Mouse (Mus musculus) kidney, postnatal 0 days (tissue): ENCODE data around the gene Gtf3c5. TPM values are rescaled to one million over a fixed set of nuclear protein-coding genes. Genes with fewer than 3 reads are reported as not detected.

Experiments
- ATAC-seq: fragments of 200-750 bp; cut with Nextera tagmentation; replicated peaks from 2 replicates; pipeline ENCODE4 v1.8.0; 2017; ENCODE audit warnings: low read depth, moderate number of reproducible peaks, moderate TSS enrichment, moderate library complexity; ENCODE audit not compliant: low FRiP score
- DNase-seq: peaks from one replicate; pipeline ENCODE4 v3.0.0-alpha.2; 2016; ENCODE audit warnings: low spot score
- H3K27ac ChIP-seq: fragments of 300-500 bp; sonication (generic); 2 replicates; pipeline ENCODE4 v1.5.1; 2014; ENCODE audit warnings: mild to moderate bottlenecking
- H3K27me3 ChIP-seq: fragments of 300-500 bp; sonication (generic); 2 replicates; pipeline ENCODE4 v1.6.1; 2014; ENCODE audit warnings: low read length, mixed read lengths; ENCODE audit not compliant: insufficient read depth
- H3K36me3 ChIP-seq: fragments of 300-500 bp; sonication (generic); 2 replicates; pipeline ENCODE4 v1.6.1; 2014; ENCODE audit warnings: low read length, mixed read lengths; ENCODE audit not compliant: insufficient read depth
- H3K4me1 ChIP-seq: fragments of 300-500 bp; sonication (generic); replicated peaks from 2 replicates; pipeline ENCODE4 v1.6.1; 2014; ENCODE audit warnings: antibody characterized with exemption, low read length, mixed read lengths; ENCODE audit not compliant: insufficient read depth
- H3K4me2 ChIP-seq: fragments of 300-500 bp; sonication (generic); 2 replicates; pipeline ENCODE4 v1.6.1; 2014; ENCODE audit warnings: mild to moderate bottlenecking, low read length, moderate library complexity, mixed read lengths
- H3K4me3 ChIP-seq: fragments of 300-500 bp; sonication (generic); replicated peaks from 2 replicates; pipeline ENCODE4 v1.5.1; 2014; ENCODE audit warnings: low read depth, low read length
- H3K9ac ChIP-seq: fragments of 300-500 bp; sonication (generic); 2 replicates; pipeline ENCODE4 v1.6.1; 2014; ENCODE audit warnings: low read depth, low read length
- H3K9me3 ChIP-seq: fragments of 300-500 bp; sonication (generic); replicated peaks from 2 replicates; pipeline ENCODE4 v1.6.1; 2016; ENCODE audit warnings: low read length, inconsistent platforms, mixed read lengths
- CTCF ChIP-seq: IDR thresholded peaks from 2 replicates; pipeline ENCODE4 v1.5.1; 2016; ENCODE audit warnings: antibody characterized with exemption, low read depth, mild to moderate bottlenecking, moderate library complexity
- WGBS: fragments of 180-500 bp; shearing (Covaris S2); extraction: QIAGEN DNeasy Blood & Tissue Kit; methylation state at CpG from one replicate; pipeline ENCODE4 v1.1.7; 2014; 5-methylcytosine and 5-hydroxymethylcytosine counted together
- polyA plus RNA-seq: library from polyadenylated mRNA; unstranded; fragments of >200 nt; fragmentation: Nextera tagmentation; extraction: Ambion mirVana; gene quantifications from 2 replicates; pipeline ENCODE4 v1.2.1, GENCODE M21; 2015

The Gtf3c5 gene
- polyA plus RNA-seq, 1 experiment from 2014 or later = 19.6 TPM

- no peak for TF ChIP-seq CTCF
- no peak overlapping the region for H3K4me3 ChIP-seq
- H3K4me2 ChIP-seq = 0 out of 2 replicates have a peak overlapping the region, but pooled peaks have one; percentile 75
- no peak overlapping the region for H3K27ac ChIP-seq
- ATAC-seq (no peak), DNase-seq (no peak)
- H3K27me3 ChIP-seq = no peaks in the 10 kb centered on the region
- no peaks in the 10 kb centered on the region for H3K9me3 ChIP-seq
- peaks cover 26% of the 10 kb centered on the region for H3K4me1 ChIP-seq
- H3K9ac ChIP-seq = no peak overlapping the region
- H3K36me3 ChIP-seq = no peaks in the 10 kb centered on the region
- WGBS = 34% methylated on average over 7 of the region's 7 CpGs
These were observed 47.9 kb downstream of the Gtf3c5 start for GRCm38 (mm10) chr2:28535650-28536049.

- Histone ChIP-seq H3K9me3 (no peaks in the 10 kb centered on the region), H3K4me3 (no peak overlapping the region), H3K27me3 (no peaks in the 10 kb centered on the region), H3K9ac (no peak overlapping the region), H3K4me2 (peak overlapping the region; percentile 75; the same call in 1 of the 2 replicates), H3K27ac (peak overlapping the region; percentile 60; the same call in 1 of the 2 replicates), H3K4me1 (peaks cover 31% of the 10 kb centered on the region), H3K36me3 (no peaks in the 10 kb centered on the region)
- 25% methylated on average over 4 of the region's 4 CpGs for WGBS
- ATAC-seq (no peak), DNase-seq (no peak)
- no peak for TF ChIP-seq CTCF
These were observed 48.3 kb downstream of the Gtf3c5 start for GRCm38 (mm10) chr2:28535263-28535540.

GRCm38 (mm10) chr2:28534436-28535262 is 48.9 kb downstream of the Gtf3c5 start:
- Histone ChIP-seq H3K4me3 (0 out of 2 replicates have a peak overlapping the region, but pooled peaks have one; percentile 9), H3K9ac (peak overlapping the region; percentile 37; the same call in 1 of the 2 replicates), H3K27ac (peak overlapping the region; percentile 60), H3K9me3 (no peaks in the 10 kb centered on the region), H3K4me1 (peaks cover 35% of the 10 kb centered on the region), H3K36me3 (no peaks in the 10 kb centered on the region), H3K27me3 (no peaks in the 10 kb centered on the region), H3K4me2 (peak overlapping the region; percentile 75)
- ATAC-seq (no peak), DNase-seq (peak; percentile 45)
- no peak for TF ChIP-seq CTCF
- 54% methylated on average over 11 of the region's 11 CpGs for WGBS

- no peaks in the 10 kb centered on the region for H3K9me3 ChIP-seq
- peaks cover 29% of the 10 kb centered on the region for H3K4me1 ChIP-seq
- no peak for TF ChIP-seq CTCF
- H3K9ac ChIP-seq = peak overlapping the region; percentile 63
- WGBS = 65% methylated on average over 7 of the region's 7 CpGs
- peak overlapping the region; percentile 60; the same call in 1 of the 2 replicates for H3K27ac ChIP-seq
- no peaks in the 10 kb centered on the region for H3K27me3 ChIP-seq
- no peaks in the 10 kb centered on the region for H3K36me3 ChIP-seq
- DNase-seq = no peak
- peak overlapping the region; percentile 75 for H3K4me2 ChIP-seq
- ATAC-seq = no peak
- H3K4me3 ChIP-seq = peak overlapping the region; percentile 55
These were observed 49.6 kb downstream of the Gtf3c5 start for GRCm38 (mm10) chr2:28533901-28534435.

- H3K9ac ChIP-seq = peak overlapping the region; percentile 63
- H3K4me3 ChIP-seq = peak overlapping the region; percentile 55
- ATAC-seq (peak; percentile 94), DNase-seq (peak; percentile 94)
- no peaks in the 10 kb centered on the region for H3K36me3 ChIP-seq
- no peaks in the 10 kb centered on the region for H3K27me3 ChIP-seq
- H3K4me2 ChIP-seq = peak overlapping the region; percentile 75
- 2% methylated on average over 49 of the region's 49 CpGs for WGBS
- no peak for TF ChIP-seq CTCF
- H3K9me3 ChIP-seq = no peaks in the 10 kb centered on the region
- peaks cover 26% of the 10 kb centered on the region for H3K4me1 ChIP-seq
- 0 out of 2 replicates have a peak overlapping the region, but pooled peaks have one; percentile 42 for H3K27ac ChIP-seq
These were observed 50.4 kb downstream of the Gtf3c5 start for GRCm38 (mm10) chr2:28532938-28533771.

- no peaks in the 10 kb centered on the region for H3K36me3 ChIP-seq
- DNase-seq (peak; percentile 71), ATAC-seq (no peak)
- no peak overlapping the region for H3K9ac ChIP-seq
- H3K4me1 ChIP-seq = peaks cover 35% of the 10 kb centered on the region
- WGBS = 45% methylated on average over 7 of the region's 7 CpGs
- H3K9me3 ChIP-seq = no peaks in the 10 kb centered on the region
- H3K27me3 ChIP-seq = no peaks in the 10 kb centered on the region
- H3K4me2 ChIP-seq = no peak overlapping the region
- no peak for TF ChIP-seq CTCF
- no peak overlapping the region for H3K27ac ChIP-seq
- no peak overlapping the region for H3K4me3 ChIP-seq
These were observed 53.2 kb downstream of the Gtf3c5 start for GRCm38 (mm10) chr2:28530311-28530710.
